In genomic region chr5:72269652-72270051, GRCm38 (mm10) we compare ENCODE assay signal across 9 mouse cellular contexts.
A peak's percentile ranks its signal among the peaks of the same experiment; 100 is the strongest.
DNase-seq lines count a peak whose midpoint lies in the region; ATAC-seq and TF ChIP-seq lines count a peak whose summit lies in the region.
"Had no signal": no experiment of that assay in that cellular context is flagged by ENCODE, and none has a peak within 500 bp of the region (broad histone marks: within the 10 kb centered on the region; RNA-seq: fewer than 3 reads in every experiment).

No protein-coding gene starts in this region.

- H3K4me3 ChIP-seq in cortical plate, adult 2 months (ENCODE audit: insufficient read depth, low read length) = no peak overlapping the region
- H3K4me3 ChIP-seq in midbrain, postnatal 0 days (ENCODE audit: low read depth, low read length) = no peak overlapping the region
- H3K4me3 ChIP-seq: stomach, embryonic 15.5 days had no signal

- H3K27me3 ChIP-seq in midbrain, postnatal 0 days (ENCODE audit: insufficient read depth, low read length) = no peaks in the 10 kb centered on the region
- H3K27me3 ChIP-seq: stomach, embryonic 15.5 days had no signal

- H3K4me1 ChIP-seq in cortical plate, adult 2 months (ENCODE audit: control insufficient read depth, insufficient read depth, low read length) = no peaks in the 10 kb centered on the region
- no peaks in the 10 kb centered on the region for H3K4me1 ChIP-seq in midbrain, postnatal 0 days (ENCODE audit: insufficient read depth, low read length)
- H3K4me1 ChIP-seq: stomach, embryonic 15.5 days had no signal

- no peak for TF ChIP-seq POLR2A in cortical plate, adult 2 months (IDR thresholded peaks at IDR 0.05; ENCODE audit: extremely low read depth, insufficient read depth, low read length)

- H3K9ac ChIP-seq in midbrain, postnatal 0 days (replicated peaks; ENCODE audit: low read length, poor library complexity, severe bottlenecking) = no peak overlapping the region
- H3K9ac ChIP-seq: stomach, embryonic 15.5 days had no signal

- no peaks in the 10 kb centered on the region for H3K9me3 ChIP-seq in midbrain, postnatal 0 days (ENCODE audit: low read length)
- H3K9me3 ChIP-seq: stomach, embryonic 15.5 days had no signal

- ATAC-seq in midbrain, postnatal 0 days (ENCODE audit: low FRiP score) = no peak

- H3K36me3 ChIP-seq in midbrain, postnatal 0 days (ENCODE audit: insufficient read depth, low read length) = no peaks in the 10 kb centered on the region
- H3K36me3 ChIP-seq: stomach, embryonic 15.5 days had no signal

- 50% methylated on average over 8 of the region's 8 CpGs for WGBS in midbrain, postnatal 0 days

- H3K4me2 ChIP-seq in midbrain, postnatal 0 days (ENCODE audit: low read depth, low read length, poor library complexity, severe bottlenecking) = no peak overlapping the region
- H3K4me2 ChIP-seq: stomach, embryonic 15.5 days had no signal

- TF ChIP-seq CTCF in cortical plate, adult 2 months (IDR thresholded peaks at IDR 0.05; ENCODE audit: extremely low read depth, insufficient read depth, low read length) = 0 out of 2 replicates have a peak, but pooled peaks have one; percentile 6
- TF ChIP-seq CTCF in midbrain, postnatal 0 days (IDR thresholded peaks at IDR 0.05) = peak; percentile 88

- DNase-seq in kidney, adult 9 months = peak; percentile 56
- DNase-seq in kidney, adult 18-20 months = no peak
- DNase-seq in 416B (ENCODE audit: low read depth) = peak; percentile 67
- DNase-seq in CD4-positive, CD25-positive, alpha-beta regulatory T cell, adult 2 months (ENCODE audit: low read depth, low spot score) = peak; percentile 65
- peak; percentile 70 for DNase-seq in midbrain, postnatal 0 days (ENCODE audit: low spot score)
- DNase-seq in adrenal gland, postnatal 25 days = no peak
- DNase-seq in adrenal gland, postnatal 4 days (ENCODE audit: low spot score in 2 of 2) = no peak

- H3K27ac ChIP-seq in cortical plate, adult 2 months (ENCODE audit: insufficient read depth, low read length) = no peak overlapping the region
- no peak overlapping the region for H3K27ac ChIP-seq in midbrain, postnatal 0 days (ENCODE audit: low read depth, low read length)
- H3K27ac ChIP-seq: stomach, embryonic 15.5 days had no signal

Comparison
In these comparisons a context has a peak if more than half of its experiments do, and no peak if none do; other contexts are left out.
1. DNase-seq: peak in kidney, adult 9 months (single experiment), 416B (single experiment), CD4-positive, CD25-positive, alpha-beta regulatory T cell, adult 2 months (single experiment) and midbrain, postnatal 0 days (single experiment); none in kidney, adult 18-20 months (single experiment), adrenal gland, postnatal 25 days (single experiment) and adrenal gland, postnatal 4 days (0 of 2).